Mouse (Mus musculus) G1E (cell line): Measurements from ENCODE around the gene Fmnl1.

ENCODE experiments used
- CTCF ChIP-seq: IDR thresholded peaks from 2 replicates; pipeline ENCODE4 v1.5.1; 2012; ENCODE audit warnings: low read depth, low read length, inconsistent platforms, mixed read lengths
- GATA1 ChIP-seq: IDR thresholded peaks from 2 replicates; pipeline ENCODE4 v1.6.1; 2012; ENCODE audit warnings: borderline replicate concordance, low read length, inconsistent platforms, mixed read lengths
- POLR2AphosphoS5 ChIP-seq: IDR thresholded peaks from 2 replicates; pipeline ENCODE4 v1.6.1; 2012; ENCODE audit warnings: low read depth, low read length, inconsistent platforms; ENCODE audit not compliant: insufficient replicate concordance
- TAL1 ChIP-seq: conservative IDR thresholded peaks from 2 replicates; pipeline ENCODE4 v1.6.1; 2012; ENCODE audit warnings: low read depth, low read length, inconsistent platforms, mixed read lengths

- TF ChIP-seq CTCF = no peak
- no peak for TF ChIP-seq GATA1
- TF ChIP-seq TAL1 = no peak
- TF ChIP-seq POLR2AphosphoS5 = no peak
Observed at GRCm38 (mm10) chr11:103202376-103202775, 31.5 kb downstream of the Fmnl1 start.
